Mouse (Mus musculus) G1E (cell line): ENCODE results near the gene Fggy. TPM values are rescaled to one million over a fixed set of nuclear protein-coding genes. Genes with fewer than 3 reads are reported as not detected.

Source experiments
- ATAC-seq: 2 replicates; pipeline ENCODE4 v1.8.0; 2016; ENCODE audit warnings: mild to moderate bottlenecking; ENCODE audit not compliant: insufficient number of reproducible peaks, poor library complexity, low FRiP score, severe bottlenecking; ENCODE audit errors: extremely low read depth
- DNase-seq: peaks from one replicate; pipeline ENCODE4 v3.0.0; 2012; ENCODE audit warnings: low spot score
- H3K27me3 ChIP-seq: 2 replicates; pipeline ENCODE4 v1.6.1; 2012; ENCODE audit warnings: mild to moderate bottlenecking, low read length, inconsistent platforms; ENCODE audit not compliant: insufficient read depth
- H3K36me3 ChIP-seq: replicated peaks from 2 replicates; pipeline ENCODE3; 2012; ENCODE audit warnings: mild to moderate bottlenecking, inconsistent platforms
- H3K4me1 ChIP-seq: 2 replicates; pipeline ENCODE4 v1.6.1; 2012; ENCODE audit warnings: low read depth, low read length, inconsistent platforms, mixed read lengths; ENCODE audit not compliant: insufficient read depth
- H3K4me3 ChIP-seq: 2 replicates; pipeline ENCODE4 v1.5.1; 2012; ENCODE audit warnings: low read depth, mild to moderate bottlenecking, inconsistent platforms, low read length, moderate library complexity, mixed read lengths
- H3K9me3 ChIP-seq: replicated peaks from 2 replicates; pipeline ENCODE4 v1.6.1; 2012; ENCODE audit warnings: inconsistent platforms
- CTCF ChIP-seq: IDR thresholded peaks from 2 replicates; pipeline ENCODE4 v1.5.1; 2012; ENCODE audit warnings: low read depth, low read length, inconsistent platforms, mixed read lengths
- GATA1 ChIP-seq: IDR thresholded peaks from 2 replicates; pipeline ENCODE4 v1.6.1; 2012; ENCODE audit warnings: borderline replicate concordance, low read length, inconsistent platforms, mixed read lengths
- GATA2 ChIP-seq: IDR thresholded peaks from 2 replicates; pipeline ENCODE4 v1.6.1; 2012; ENCODE audit warnings: low read depth, low read length, inconsistent platforms, borderline replicate concordance
- POLR2AphosphoS5 ChIP-seq: IDR thresholded peaks from 2 replicates; pipeline ENCODE4 v1.6.1; 2012; ENCODE audit warnings: low read depth, low read length, inconsistent platforms; ENCODE audit not compliant: insufficient replicate concordance
- TAL1 ChIP-seq: conservative IDR thresholded peaks from 2 replicates; pipeline ENCODE4 v1.6.1; 2012; ENCODE audit warnings: low read depth, low read length, inconsistent platforms, mixed read lengths
- polyA plus RNA-seq: library from polyadenylated mRNA; stranded (reverse); fragments of >175 nt; gene quantifications from 2 replicates; pipeline ENCODE4 v1.2.3, GENCODE M21; 2012
- total RNA-seq, 2 experiments: library from RNA; stranded (forward) in 1 of 2; stranded (reverse) in 1 of 2; fragments of 200-1000 nt in 1 of 2; fragments of >200 nt in 1 of 2; fragmentation: Nextera tagmentation in 1 of 2; gene quantifications; 2 replicates each; pipeline ENCODE4 v1.2.3; 2014 to 2017

The Fggy gene
- total and polyA plus RNA-seq, 3 experiments: not detected

GRCm38 (mm10) chr4:95638063-95638462 lies 80.8 kb downstream of the Fggy start:
- TF ChIP-seq GATA1: no peak
- Histone ChIP-seq H3K27me3 (no peaks in the 10 kb centered on the region), H3K4me1 (no peaks in the 10 kb centered on the region), H3K36me3 (no peaks in the 10 kb centered on the region), H3K9me3 (no peaks in the 10 kb centered on the region), H3K4me3 (no peak overlapping the region)
- ATAC-seq: no peak
- DNase-seq: no peak

DNA sequence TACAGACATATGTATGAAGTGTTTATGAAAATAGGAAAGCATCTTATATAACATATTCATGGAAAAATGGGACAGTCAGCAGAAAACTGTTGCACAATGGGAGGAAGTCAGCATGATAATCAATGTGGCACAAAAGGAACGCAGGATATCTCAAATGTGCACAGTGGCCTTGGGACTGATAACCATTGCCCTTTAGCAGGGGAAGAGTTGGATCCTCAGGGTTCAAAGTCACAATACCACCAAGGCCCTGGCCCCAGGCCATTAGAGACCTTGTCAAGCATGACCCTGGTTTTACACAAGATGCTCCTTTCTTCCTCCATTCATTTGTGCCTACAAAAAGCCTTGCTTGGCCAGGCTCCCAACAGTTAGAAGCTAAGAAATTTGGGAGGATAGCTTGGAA lies 83.5 kb downstream of the Fggy start:
- Histone ChIP-seq H3K27me3 (no peaks in the 10 kb centered on the region), H3K9me3 (no peaks in the 10 kb centered on the region), H3K4me1 (no peaks in the 10 kb centered on the region), H3K36me3 (no peaks in the 10 kb centered on the region), H3K4me3 (no peak overlapping the region)
- TF ChIP-seq TAL1: no peak
- TF ChIP-seq GATA1: no peak
- TF ChIP-seq CTCF: no peak
- no peak for TF ChIP-seq GATA2
- no peak for TF ChIP-seq POLR2AphosphoS5
- ATAC-seq (no peak), DNase-seq (no peak)

- Histone ChIP-seq H3K36me3 (no peaks in the 10 kb centered on the region), H3K9me3 (no peaks in the 10 kb centered on the region), H3K4me1 (no peaks in the 10 kb centered on the region), H3K4me3 (no peak overlapping the region), H3K27me3 (no peaks in the 10 kb centered on the region)
- TF ChIP-seq POLR2AphosphoS5 (no peak), TAL1 (no peak), GATA2 (no peak), CTCF (no peak), GATA1 (no peak)
- ATAC-seq: no peak
- no peak for DNase-seq
These were observed 86.7 kb downstream of the Fggy start for GRCm38 (mm10) chr4:95644048-95644447.

DNA sequence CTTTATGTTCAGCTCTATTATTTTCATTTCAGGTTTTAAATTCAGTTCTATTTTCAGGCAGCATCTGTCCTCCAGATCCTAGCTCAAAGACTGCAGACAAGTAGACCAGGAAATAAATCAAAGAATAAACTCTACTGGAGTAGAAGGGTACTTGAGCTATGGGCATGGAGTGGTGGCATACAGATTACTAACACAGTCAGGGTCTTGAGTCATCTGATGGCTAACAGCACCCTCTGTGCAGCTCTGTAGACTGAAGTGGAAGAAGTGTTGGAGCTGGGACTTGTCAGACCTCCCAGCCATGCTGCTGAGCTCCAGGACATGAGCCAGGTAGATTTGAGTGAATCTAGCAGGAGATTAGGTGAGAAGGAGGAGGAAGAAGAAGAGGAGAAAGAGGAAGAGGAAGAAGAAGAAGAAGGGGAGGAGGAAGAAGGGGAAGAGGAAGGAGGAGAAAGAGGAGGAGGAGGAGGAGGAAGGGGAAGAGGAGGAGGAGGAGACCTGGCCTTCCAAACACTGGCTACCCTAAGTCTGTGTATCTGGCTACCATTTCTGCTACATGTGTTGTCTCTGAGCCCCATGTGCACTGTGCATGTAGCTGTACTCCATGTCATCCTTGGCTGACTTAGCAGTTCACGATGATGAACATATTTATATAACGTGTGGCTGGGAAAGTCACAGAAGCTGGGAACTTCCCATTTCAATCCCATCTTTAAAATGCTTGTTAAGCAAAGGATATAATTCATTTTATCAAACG lies 91.7 kb downstream of the Fggy start:
- no peak for DNase-seq
- TF ChIP-seq TAL1 (no peak), CTCF (no peak), GATA1 (no peak), GATA2 (no peak), POLR2AphosphoS5 (no peak)

GRCm38 (mm10) chr4:95649552-95649905 lies 92.2 kb downstream of the Fggy start:
- no peaks in the 10 kb centered on the region for H3K9me3 ChIP-seq
- TF ChIP-seq GATA2 (no peak), GATA1 (no peak), TAL1 (no peak), CTCF (no peak)

More for the DNA sequence above, 91.7 kb downstream of the Fggy start:
- H3K9me3 ChIP-seq: no peaks in the 10 kb centered on the region
- no peaks in the 10 kb centered on the region for H3K27me3 ChIP-seq
- H3K4me1 ChIP-seq: no peaks in the 10 kb centered on the region
- H3K36me3 ChIP-seq: no peaks in the 10 kb centered on the region
- no peak for ATAC-seq
- no peak overlapping the region for H3K4me3 ChIP-seq

GRCm38 (mm10) chr4:95649980-95650379 lies 92.7 kb downstream of the Fggy start:
- H3K9me3 ChIP-seq: no peaks in the 10 kb centered on the region
- no peaks in the 10 kb centered on the region for H3K4me1 ChIP-seq
- H3K4me3 ChIP-seq: no peak overlapping the region
- no peak for ATAC-seq
- no peaks in the 10 kb centered on the region for H3K36me3 ChIP-seq
- H3K27me3 ChIP-seq: no peaks in the 10 kb centered on the region
- TF ChIP-seq GATA1 (no peak), GATA2 (no peak), CTCF (no peak), TAL1 (no peak), POLR2AphosphoS5 (no peak)
- DNase-seq: no peak

More at GRCm38 (mm10) chr4:95649552-95649905, 92.2 kb downstream of the Fggy start:
- Histone ChIP-seq H3K4me1 (no peaks in the 10 kb centered on the region), H3K4me3 (no peak overlapping the region), H3K36me3 (no peaks in the 10 kb centered on the region), H3K27me3 (no peaks in the 10 kb centered on the region)
- ATAC-seq (no peak), DNase-seq (no peak)

GRCm38 (mm10) chr4:95652044-95652443 lies 94.7 kb downstream of the Fggy start:
- Histone ChIP-seq H3K4me1 (no peaks in the 10 kb centered on the region), H3K27me3 (no peaks in the 10 kb centered on the region), H3K9me3 (no peaks in the 10 kb centered on the region), H3K36me3 (no peaks in the 10 kb centered on the region), H3K4me3 (no peak overlapping the region)
- TF ChIP-seq TAL1 (no peak), GATA1 (no peak), POLR2AphosphoS5 (no peak), CTCF (no peak), GATA2 (no peak)
- DNase-seq (no peak), ATAC-seq (no peak)
